Comparison of ENCODE assay signal across 24 mouse cellular contexts in genomic region chrX:20228102-20228501, GRCm38 (mm10).
DNase-seq lines count a peak whose midpoint lies in the region; ATAC-seq and TF ChIP-seq lines count a peak whose summit lies in the region.
"Had no signal": no experiment of that assay in that cellular context is flagged by ENCODE, and none has a peak within 500 bp of the region (broad histone marks: within the 10 kb centered on the region; RNA-seq: fewer than 3 reads in every experiment).

No protein-coding gene starts in this region.

- no peak for TF ChIP-seq POLR2A in CH12.LX (IDR thresholded peaks at IDR 0.05; ENCODE audit: low read depth, low read length)
- no peak for TF ChIP-seq POLR2A in MEL (IDR thresholded peaks at IDR 0.05; ENCODE audit: control insufficient read depth in 1 of 2, insufficient read depth in 1 of 2, low read depth in 1 of 2, low read length in 2 of 2, poor library complexity in 1 of 2)

- peak; percentile 57 for DNase-seq in A20 (ENCODE audit: low read depth, low spot score)
- DNase-seq in CH12.LX (ENCODE audit: extremely low read depth): peak; percentile 48
- peak; percentile 7 for DNase-seq in MEL (ENCODE audit: low read depth, low spot score)
- peak; percentile 51 for DNase-seq in splenic B cell, adult 2 months (ENCODE audit: low read depth, low spot score)
- no peak for DNase-seq in forebrain, embryonic 11.5 days (ENCODE audit: low spot score)
- no peak for DNase-seq in thymus, postnatal 25 days
- no peak for DNase-seq in kidney, adult 11 months
- DNase-seq in c-Kit-positive CD71-positive TER-119-positive erythroid progenitor cells, embryonic 14.5 days (ENCODE audit: low spot score): no peak
- DNase-seq: adrenal gland, adult 2 months; adrenal gland, adult 8-10 months; adrenal gland, postnatal 10 days; adrenal gland, postnatal 14 days; adrenal gland, postnatal 25 days; adrenal gland, postnatal 36 days; cerebellum, adult 11 months; cerebellum, adult 11-12 months; cerebellum, adult 18-20 months; cerebellum, adult 2 months; cerebellum, adult 8-10 months; cerebellum, adult 9-10 months had no signal

- H3K4me3 ChIP-seq in CH12.LX (replicated peaks in 1 of 3; ENCODE audit: low read depth in 2 of 3, low read length in 2 of 3, poor library complexity in 1 of 3): no peak overlapping the region
- H3K4me3 ChIP-seq in MEL (ENCODE audit: control insufficient read depth in 1 of 2, insufficient read depth in 1 of 2, low read depth in 2 of 2, low read length in 2 of 2): no peak overlapping the region
- no peak overlapping the region for H3K4me3 ChIP-seq in forebrain, embryonic 11.5 days (ENCODE audit: low read depth, low read length)

- H3K36me3 ChIP-seq in CH12.LX (replicated peaks in 1 of 2; ENCODE audit: control insufficient read depth in 1 of 2, insufficient read depth in 1 of 2, low read length in 1 of 2): no peaks in the 10 kb centered on the region
- H3K36me3 ChIP-seq in MEL (ENCODE audit: control insufficient read depth in 1 of 2, insufficient read depth in 2 of 2, low read length in 2 of 2): no peaks in the 10 kb centered on the region
- H3K36me3 ChIP-seq in splenic B cell, adult 2 months (ENCODE audit: control insufficient read depth, insufficient read depth, low read length, poor library complexity, severe bottlenecking): no peaks in the 10 kb centered on the region
- H3K36me3 ChIP-seq in forebrain, embryonic 11.5 days (ENCODE audit: control insufficient read depth, insufficient read depth, low read length): no peaks in the 10 kb centered on the region
- H3K36me3 ChIP-seq: G1E had no signal

- no peak for ATAC-seq in forebrain, embryonic 11.5 days (replicated peaks; ENCODE audit: low FRiP score)
- ATAC-seq: activated CD4-positive, CD25-positive, alpha-beta regulatory T cell, adult 4 months; CD4-positive, CD25-positive, alpha-beta regulatory T cell, adult 4 months; Patski had no signal

- peaks cover 0 to 50% of the 10 kb centered on the region in 2 experiments; a peak in 2 of 4 replicates for H3K4me1 ChIP-seq in CH12.LX (ENCODE audit: control insufficient read depth in 1 of 2, insufficient read depth in 2 of 2)
- H3K4me1 ChIP-seq in MEL (ENCODE audit: control insufficient read depth in 1 of 2, insufficient read depth in 2 of 2, low read length in 2 of 2): no peaks in the 10 kb centered on the region
- H3K4me1 ChIP-seq in forebrain, embryonic 11.5 days (replicated peaks; ENCODE audit: control insufficient read depth, insufficient read depth, low read length): no peaks in the 10 kb centered on the region

- H3K9ac ChIP-seq in CH12.LX (ENCODE audit: insufficient read depth, low read depth): no peak overlapping the region
- no peak overlapping the region for H3K9ac ChIP-seq in MEL (ENCODE audit: control insufficient read depth, low read depth, low read length, poor library complexity, severe bottlenecking)
- no peak overlapping the region for H3K9ac ChIP-seq in forebrain, embryonic 11.5 days (ENCODE audit: low read length)

- TF ChIP-seq EP300 in CH12.LX (IDR thresholded peaks at IDR 0.05; ENCODE audit: low read length) (peak; percentile 76), MEL (IDR thresholded peaks at IDR 0.05; ENCODE audit: low read depth in 1 of 2, low read length in 2 of 2) (no peak)

- no peaks in the 10 kb centered on the region for H3K9me3 ChIP-seq in CH12.LX (replicated peaks; ENCODE audit: low read length)
- H3K9me3 ChIP-seq in MEL (replicated peaks; ENCODE audit: insufficient read depth, low read length): no peaks in the 10 kb centered on the region
- H3K9me3 ChIP-seq in forebrain, embryonic 11.5 days (ENCODE audit: control insufficient read depth, low read length): no peaks in the 10 kb centered on the region
- H3K9me3 ChIP-seq: G1E had no signal

- H3K79me2 ChIP-seq in CH12.LX (replicated peaks; ENCODE audit: control insufficient read depth, extremely low read depth, insufficient read depth, poor library complexity, severe bottlenecking) (no peaks in the 10 kb centered on the region; the same call in 1 of the 2 replicates), MEL (ENCODE audit: control insufficient read depth, insufficient read depth, low read length, poor library complexity) (no peaks in the 10 kb centered on the region)

- H3K27me3 ChIP-seq in CH12.LX (replicated peaks) (no peaks in the 10 kb centered on the region), MEL (ENCODE audit: control insufficient read depth in 1 of 2, insufficient read depth in 2 of 2, low read length in 2 of 2) (no peaks in the 10 kb centered on the region)
- H3K27me3 ChIP-seq in splenic B cell, adult 2 months (ENCODE audit: control insufficient read depth, insufficient read depth, low read length, poor library complexity, severe bottlenecking): no peaks in the 10 kb centered on the region
- no peaks in the 10 kb centered on the region for H3K27me3 ChIP-seq in forebrain, embryonic 11.5 days (ENCODE audit: control insufficient read depth, insufficient read depth, low read length)

- in situ Hi-C loops in CH12.LX (cut with MboI; ENCODE audit: low pct_ligation_motif_present, low pct_unique_long_range_greater_than_20kb, low sequenced_read_pairs): no loop called here

- H3K4me2 ChIP-seq in CH12.LX (ENCODE audit: insufficient read depth, low read depth, poor library complexity, severe bottlenecking): no peak overlapping the region
- no peak overlapping the region for H3K4me2 ChIP-seq in forebrain, embryonic 11.5 days (ENCODE audit: low read depth, low read length, severe bottlenecking)

- dilution Hi-C loops in CH12.LX (cut with MboI; ENCODE audit: extremely low pct_ligation_motif_present, extremely low pct_unique_long_range_greater_than_20kb, low sequenced_read_pairs): no loop called here

- TF ChIP-seq CTCF in CH12.LX (conservative IDR thresholded peaks at IDR 0.05 in 1 of 2, IDR thresholded peaks at IDR 0.05 in 1 of 2; ENCODE audit: low read depth in 2 of 2, low read length in 2 of 2): no peak
- TF ChIP-seq CTCF in MEL (IDR thresholded peaks at IDR 0.05 in 2 of 3, conservative IDR thresholded peaks at IDR 0.05 in 1 of 3; ENCODE audit: control insufficient read depth in 1 of 3, insufficient read depth in 1 of 3, low read depth in 2 of 3, low read length in 3 of 3, poor library complexity in 1 of 3, severe bottlenecking in 1 of 3): no peak

- TF ChIP-seq RAD21 in CH12.LX (IDR thresholded peaks at IDR 0.05; ENCODE audit: low read depth, low read length) (no peak), MEL (IDR thresholded peaks at IDR 0.05; ENCODE audit: low read depth, low read length) (no peak)

- H3K27ac ChIP-seq in CH12.LX (ENCODE audit: insufficient read depth, low read depth) (no peak overlapping the region), MEL (ENCODE audit: control insufficient read depth, low read depth, low read length) (no peak overlapping the region)
- H3K27ac ChIP-seq in forebrain, embryonic 11.5 days (ENCODE audit: low read depth, low read length): no peak overlapping the region

TF ChIP-seq in CH12.LX, 34 proteins besides CTCF, POLR2A, EP300 and RAD21 (continues in another document):
- no peak for TF ChIP-seq ZMIZ1 (IDR thresholded peaks at IDR 0.05; ENCODE audit: low read depth, low read length)
- no peak for TF ChIP-seq ZC3H11A (IDR thresholded peaks at IDR 0.05; ENCODE audit: low read depth, low read length)
- TF ChIP-seq MAZ (IDR thresholded peaks at IDR 0.05; ENCODE audit: low read depth, low read length): no peak
- TF ChIP-seq KAT2A (IDR thresholded peaks at IDR 0.05; ENCODE audit: insufficient replicate concordance, low read length): no peak
- TF ChIP-seq USF2 (conservative IDR thresholded peaks at IDR 0.05; ENCODE audit: low read depth, low read length): no peak
- TF ChIP-seq NRF1 (IDR thresholded peaks at IDR 0.05; ENCODE audit: low read depth, low read length): no peak
- no peak for TF ChIP-seq NELFE (IDR thresholded peaks at IDR 0.05; ENCODE audit: low read depth, low read length)
- TF ChIP-seq IRF4 (IDR thresholded peaks at IDR 0.05; ENCODE audit: low read depth, low read length): peak; percentile 78; the same call in 1 of the 2 replicates
- TF ChIP-seq USF1 (IDR thresholded peaks at IDR 0.05; ENCODE audit: low read depth, low read length): no peak
- TF ChIP-seq JUN (IDR thresholded peaks at IDR 0.05; ENCODE audit: insufficient read depth, low read depth, low read length): 0 out of 2 replicates have a peak, but pooled peaks have one; percentile 7
- TF ChIP-seq MAFK (IDR thresholded peaks at IDR 0.05; ENCODE audit: insufficient replicate concordance, low read length): no peak
- TF ChIP-seq MAX (IDR thresholded peaks at IDR 0.05; ENCODE audit: low read length): no peak
- no peak for TF ChIP-seq RCOR1 (conservative IDR thresholded peaks at IDR 0.05; ENCODE audit: low read depth, low read length)
- TF ChIP-seq JUND (conservative IDR thresholded peaks at IDR 0.05; ENCODE audit: low read depth, low read length): peak; percentile 69
- no peak for TF ChIP-seq E2F4 (IDR thresholded peaks at IDR 0.05; ENCODE audit: insufficient replicate concordance, low read depth, low read length)

TF ChIP-seq in MEL, 35 proteins besides CTCF, POLR2A, EP300 and RAD21:
- no peak for TF ChIP-seq MAX (IDR thresholded peaks at IDR 0.05; ENCODE audit: low read length)
- TF ChIP-seq ELF1 (IDR thresholded peaks at IDR 0.05; ENCODE audit: low read depth, low read length): no peak
- no peak for TF ChIP-seq E2F4 (IDR thresholded peaks at IDR 0.05; ENCODE audit: borderline replicate concordance, low read depth, low read length)
- TF ChIP-seq NELFE (IDR thresholded peaks at IDR 0.05; ENCODE audit: low read depth, low read length): no peak
TF ChIP-seq in MEL: peak in this region for 0.

Comparison
In these comparisons a context has a peak if more than half of its experiments do, and no peak if none do; other contexts are left out.
1. DNase-seq: peak in A20 (single experiment), CH12.LX (single experiment), MEL (single experiment) and splenic B cell, adult 2 months (single experiment); none in forebrain, embryonic 11.5 days (single experiment), thymus, postnatal 25 days (single experiment), kidney, adult 11 months (single experiment) and c-Kit-positive CD71-positive TER-119-positive erythroid progenitor cells, embryonic 14.5 days (single experiment).